Mouse (Mus musculus) brain, adult 2 months (tissue): ENCODE results near the gene Uqcrq.

Source experiments
- DNase-seq: peaks from one replicate; pipeline ENCODE4 v3.0.0; 2011; ENCODE audit warnings: low read depth, low spot score

Uqcrq gene

DNA sequence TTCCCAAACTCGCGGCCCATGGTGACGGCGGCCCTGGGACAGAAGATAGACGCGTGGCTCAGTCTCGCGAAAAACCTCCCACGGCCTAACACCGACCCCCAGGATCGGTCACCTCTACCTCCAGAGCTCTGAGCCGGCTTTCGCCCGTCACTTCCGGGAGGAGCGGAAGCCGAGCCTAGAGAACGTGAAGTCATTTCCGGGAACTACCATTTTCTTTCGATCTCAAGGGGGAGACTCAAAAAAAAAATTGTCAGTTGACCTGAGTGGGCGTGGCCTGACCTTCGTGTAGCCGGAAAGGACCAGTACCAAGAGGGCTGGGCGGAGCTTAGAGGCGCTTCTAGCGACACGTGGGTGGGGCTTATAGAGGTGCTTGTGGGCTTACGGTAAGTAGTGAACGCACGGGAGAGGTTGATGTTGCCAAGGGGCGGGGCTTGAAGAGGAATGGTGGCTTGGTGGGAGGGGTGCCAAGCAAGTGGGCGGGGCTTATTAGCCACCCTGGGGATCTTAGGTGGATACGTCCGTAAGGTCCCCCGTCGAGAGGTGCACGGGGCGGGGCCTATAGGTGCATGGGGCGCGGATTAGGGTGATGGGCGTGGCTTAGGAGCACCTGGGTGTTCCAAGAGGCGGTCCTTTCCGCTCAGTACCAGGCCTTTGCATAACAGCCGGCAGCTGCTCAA lies at the start of gene Uqcrq, which contains the start of gene Gdf9:
Gene Uqcrq (minus strand): TSS at position 162 of the 677 bp plus-strand sequence.
Gene Gdf9 (plus strand): TSS at position 354 of the 677 bp plus-strand sequence.
- peak; percentile 100 for DNase-seq

DNA sequence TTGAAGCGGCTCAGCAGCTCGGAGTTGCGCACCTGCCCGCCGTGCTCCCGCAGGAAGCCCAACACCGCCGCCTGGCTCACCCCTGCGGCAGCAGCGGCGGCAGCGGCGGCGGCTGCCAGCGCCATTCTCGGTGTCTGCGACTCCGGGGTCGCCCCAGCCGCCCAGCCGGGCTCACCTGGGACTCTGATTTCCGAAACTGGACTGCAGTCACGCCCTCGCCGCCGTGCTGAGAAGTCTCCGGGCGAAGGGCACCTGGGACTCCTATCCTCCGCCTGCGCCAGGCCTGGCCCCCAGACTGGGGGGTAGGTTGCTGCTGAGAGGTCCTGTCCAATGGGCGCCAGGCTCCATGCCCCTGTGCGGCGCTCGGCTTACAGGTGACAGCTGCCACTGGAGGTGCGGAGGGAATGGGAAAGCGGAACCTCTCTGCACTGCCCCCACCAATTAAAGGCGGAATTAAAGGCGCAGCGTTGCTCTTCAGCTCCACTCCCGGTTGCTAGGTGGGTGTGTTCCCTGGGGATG lies 49.2 kb upstream of the Uqcrq start, which contains the start of the genes Gm9945 and Sowaha:
Gene Gm9945 (plus strand): TSS at position 384 of the 519 bp plus-strand sequence.
Gene Sowaha (minus strand): TSS at position 492 of the 519 bp plus-strand sequence.
- DNase-seq = peak; percentile 95

GRCm38 (mm10) chr11:53479171-53479782 lies 48.6 kb upstream of the Uqcrq start:
- peak; percentile 71 for DNase-seq

DNA sequence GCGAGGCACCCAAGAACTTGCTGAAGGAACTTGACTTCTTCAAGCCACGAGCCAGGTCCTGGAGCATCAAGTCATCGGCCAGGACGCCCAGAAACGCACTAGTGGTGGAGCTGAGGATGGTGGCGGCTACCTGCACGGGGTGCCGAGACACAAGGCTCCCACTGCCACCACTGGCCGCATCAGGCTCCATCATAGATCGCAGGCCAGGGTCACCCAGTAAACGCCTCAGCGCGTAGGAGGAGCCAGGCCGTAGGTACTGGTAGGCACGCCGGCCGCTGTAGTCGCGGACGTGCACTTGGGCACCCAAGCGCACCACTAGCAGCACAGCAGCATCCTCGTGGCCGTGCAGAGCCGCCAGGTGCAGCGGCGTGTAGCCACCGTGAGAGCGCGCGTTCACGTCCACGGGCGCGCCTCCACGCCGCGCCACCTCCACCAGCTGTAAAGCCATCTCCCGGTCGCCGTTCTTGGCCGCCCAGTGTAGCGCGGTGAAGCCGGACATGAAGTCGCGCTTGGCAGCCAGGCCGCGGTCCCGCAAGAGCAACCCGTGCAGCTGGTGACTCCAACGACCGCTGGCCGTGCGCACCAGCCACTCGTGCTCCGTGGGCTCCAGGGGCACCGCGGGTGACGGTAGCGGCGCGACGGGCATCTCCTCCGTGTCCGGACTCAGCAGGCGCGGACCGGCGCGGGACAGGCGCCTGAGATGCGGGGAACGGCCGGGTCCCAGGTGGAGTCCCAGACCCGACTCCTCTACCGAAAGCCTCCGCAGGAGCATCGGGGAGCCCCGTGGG lies 47.9 kb upstream of the Uqcrq start:
- DNase-seq = peak; percentile 72

GRCm38 (mm10) chr11:53477833-53478232 lies 47.2 kb upstream of the Uqcrq start:
- DNase-seq = no peak

DNA sequence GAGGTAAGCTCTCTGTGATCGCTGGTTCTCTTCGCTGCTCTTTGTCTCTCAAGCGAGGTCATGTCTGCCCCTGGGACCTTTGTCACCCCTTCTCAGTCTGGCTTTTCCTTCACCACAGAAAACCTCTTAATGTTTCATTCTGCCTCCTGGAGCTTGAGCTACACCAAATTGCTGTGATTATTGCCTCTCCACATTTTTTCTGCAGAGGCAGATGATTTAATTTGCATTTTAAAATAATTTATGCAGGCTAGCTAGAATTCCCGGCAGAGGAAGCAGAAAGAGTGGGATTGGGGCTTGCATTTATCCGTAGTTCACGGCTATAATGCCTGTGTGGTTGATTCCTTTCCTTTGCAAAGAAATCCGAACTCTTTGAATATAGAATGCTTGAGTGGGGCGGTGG lies 45.0 kb upstream of the Uqcrq start:
- DNase-seq = peak; percentile 54

DNA sequence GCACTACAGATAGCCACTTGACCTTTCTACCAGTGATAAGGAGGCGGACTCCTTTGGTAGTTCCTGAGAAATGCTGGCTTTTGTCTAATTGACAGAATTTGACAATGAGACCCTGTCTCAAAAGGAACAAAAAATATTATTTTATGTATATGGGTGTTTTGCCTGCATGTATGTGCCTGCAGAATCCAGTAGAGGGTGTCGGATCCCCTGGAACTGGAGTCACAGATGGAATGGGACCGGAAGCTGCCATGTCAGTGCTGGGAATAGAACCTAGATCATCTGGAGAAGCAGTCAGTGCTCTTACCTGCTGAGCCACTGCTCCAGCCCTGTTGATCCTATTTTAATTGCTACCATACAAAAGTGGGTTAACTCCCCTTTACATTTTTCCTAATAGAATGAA lies 42.1 kb upstream of the Uqcrq start:
- DNase-seq = peak; percentile 55

- peak; percentile 98 for DNase-seq
Measured at GRCm38 (mm10) chr11:53469968-53470695, 39.5 kb upstream of the Uqcrq start, which contains the start of gene Gm9837. TSS of gene Gm9837 (minus strand) at chr11:53470479.

DNA sequence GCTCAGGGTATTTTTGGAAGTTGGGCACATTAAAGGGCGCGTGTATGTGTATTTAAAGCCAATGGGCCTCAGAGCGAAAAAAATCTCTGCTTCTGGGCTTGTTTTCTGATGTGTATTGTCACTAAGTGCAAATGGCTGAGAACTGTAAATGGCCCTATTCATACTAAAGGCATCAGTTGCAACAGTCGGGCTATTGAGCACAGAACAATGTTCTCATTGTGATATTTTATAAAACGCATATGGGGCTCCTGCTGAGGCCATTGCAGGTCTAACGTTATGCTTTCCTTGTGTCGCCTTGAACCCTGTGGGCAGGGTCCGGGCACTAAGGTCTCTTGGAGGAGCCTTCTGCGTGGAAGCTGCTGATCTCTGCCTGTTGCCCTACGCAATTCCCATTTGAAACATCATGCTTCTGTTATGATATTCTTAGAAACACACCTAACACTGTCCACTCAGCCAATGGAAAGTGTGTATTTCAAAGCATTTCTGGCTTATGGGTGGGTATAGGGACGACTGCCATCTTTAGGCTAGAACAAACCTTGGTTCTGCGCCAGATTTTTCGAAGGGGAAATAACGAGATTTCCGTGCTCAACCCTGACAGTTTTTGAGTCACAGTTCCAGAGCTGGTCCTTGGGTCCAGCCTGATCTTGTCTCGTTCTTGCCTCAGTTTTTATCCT lies 38.8 kb upstream of the Uqcrq start:
- DNase-seq = peak; percentile 79

- peak; percentile 96 for DNase-seq
Measured at GRCm38 (mm10) chr11:53466231-53466971, 35.8 kb upstream of the Uqcrq start.

DNA sequence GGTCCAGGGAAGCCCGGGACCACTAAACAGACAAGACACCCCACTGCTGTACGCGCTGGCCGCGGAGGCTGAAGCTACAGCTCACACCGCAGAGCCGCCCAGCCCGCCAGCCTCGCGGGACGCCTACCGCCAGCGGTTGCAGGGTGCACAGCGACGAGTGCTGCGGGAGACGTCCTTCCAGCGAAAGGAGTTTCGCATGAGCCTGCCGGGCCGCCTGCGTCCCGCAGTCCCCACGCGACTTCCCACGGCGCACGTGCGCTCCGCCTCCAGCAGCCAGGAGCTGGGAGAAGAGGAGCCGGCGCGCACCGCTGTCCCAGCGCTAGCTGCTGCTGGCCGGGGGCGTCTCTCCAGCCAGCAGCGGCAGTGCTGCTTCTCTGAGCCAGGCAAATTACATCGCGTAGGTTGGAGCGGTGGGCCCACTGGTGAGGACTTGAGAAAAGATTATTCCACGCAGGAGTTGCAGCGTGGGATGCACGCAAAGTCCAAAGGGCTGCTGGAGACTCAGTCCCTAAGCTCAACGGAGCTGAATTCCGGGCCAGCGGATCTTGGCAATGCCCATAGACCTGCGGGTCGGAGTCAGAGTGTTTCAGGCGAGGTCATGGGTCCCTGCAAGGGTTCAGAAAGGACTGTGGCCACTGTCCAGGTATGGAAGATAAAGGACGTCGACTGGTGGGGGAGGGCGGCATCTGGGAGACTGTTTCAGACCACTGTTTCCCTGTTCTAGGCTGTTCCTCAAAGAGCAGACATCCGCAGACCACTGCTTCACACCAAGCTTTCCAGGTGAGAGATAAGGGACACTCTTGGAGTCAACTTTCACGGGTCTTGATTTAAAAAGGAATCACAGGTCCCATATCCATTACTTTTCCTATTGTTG lies 33.2 kb upstream of the Uqcrq start:
- peak; percentile 75 for DNase-seq

DNA sequence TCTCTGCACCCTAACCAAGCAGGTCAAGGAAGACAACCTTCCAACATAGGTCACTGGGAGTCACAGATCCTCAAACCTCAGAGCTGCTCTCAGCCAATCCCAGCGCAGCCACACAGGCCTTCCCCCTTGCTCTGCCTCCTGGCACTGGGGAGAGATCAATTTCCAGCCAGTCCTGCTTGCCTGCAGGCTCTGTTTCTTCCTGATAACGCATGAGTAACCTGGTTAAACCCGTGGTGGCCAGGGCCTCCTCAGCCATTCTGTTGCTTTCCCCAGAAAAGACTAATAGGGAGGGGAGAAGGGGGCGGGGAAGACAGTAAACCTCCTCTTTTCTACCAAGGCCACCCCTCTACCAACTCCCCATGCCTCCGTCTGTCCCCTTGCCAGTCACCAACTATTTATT lies 31.1 kb upstream of the Uqcrq start:
- DNase-seq = no peak

GRCm38 (mm10) chr11:53460192-53460591 lies 29.6 kb upstream of the Uqcrq start:
- DNase-seq = no peak

- no peak for DNase-seq
Measured at GRCm38 (mm10) chr11:53458996-53459395, 28.4 kb upstream of the Uqcrq start.

DNA sequence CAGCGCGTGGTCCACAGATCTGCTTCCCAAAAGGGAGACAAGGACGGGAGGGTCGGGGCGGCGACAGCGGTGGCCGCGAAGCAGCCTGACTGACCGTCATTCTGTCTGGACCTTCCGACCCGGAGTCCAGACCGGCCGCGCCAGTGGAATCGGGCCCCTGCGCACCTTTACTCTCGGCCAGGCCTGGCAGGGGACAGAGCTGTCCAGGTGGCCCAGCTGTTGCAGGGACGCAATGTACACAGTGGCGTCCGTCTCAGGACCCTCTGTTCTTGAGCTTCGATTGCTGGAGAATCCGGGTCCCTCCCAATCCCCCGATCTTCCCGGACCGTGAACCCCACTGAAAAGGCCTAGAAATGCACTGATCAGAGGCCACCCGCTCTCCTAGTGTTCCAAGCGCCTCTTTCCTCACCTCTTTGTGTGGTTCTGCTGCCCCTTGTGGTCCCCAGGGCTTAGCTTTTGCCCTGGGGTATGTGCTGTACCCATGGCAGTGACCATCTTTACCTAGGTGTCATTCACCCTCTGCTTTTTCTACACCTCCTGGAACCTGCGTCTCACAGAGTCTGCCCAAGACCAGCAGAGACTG lies 26.8 kb upstream of the Uqcrq start:
- DNase-seq = no peak

DNA sequence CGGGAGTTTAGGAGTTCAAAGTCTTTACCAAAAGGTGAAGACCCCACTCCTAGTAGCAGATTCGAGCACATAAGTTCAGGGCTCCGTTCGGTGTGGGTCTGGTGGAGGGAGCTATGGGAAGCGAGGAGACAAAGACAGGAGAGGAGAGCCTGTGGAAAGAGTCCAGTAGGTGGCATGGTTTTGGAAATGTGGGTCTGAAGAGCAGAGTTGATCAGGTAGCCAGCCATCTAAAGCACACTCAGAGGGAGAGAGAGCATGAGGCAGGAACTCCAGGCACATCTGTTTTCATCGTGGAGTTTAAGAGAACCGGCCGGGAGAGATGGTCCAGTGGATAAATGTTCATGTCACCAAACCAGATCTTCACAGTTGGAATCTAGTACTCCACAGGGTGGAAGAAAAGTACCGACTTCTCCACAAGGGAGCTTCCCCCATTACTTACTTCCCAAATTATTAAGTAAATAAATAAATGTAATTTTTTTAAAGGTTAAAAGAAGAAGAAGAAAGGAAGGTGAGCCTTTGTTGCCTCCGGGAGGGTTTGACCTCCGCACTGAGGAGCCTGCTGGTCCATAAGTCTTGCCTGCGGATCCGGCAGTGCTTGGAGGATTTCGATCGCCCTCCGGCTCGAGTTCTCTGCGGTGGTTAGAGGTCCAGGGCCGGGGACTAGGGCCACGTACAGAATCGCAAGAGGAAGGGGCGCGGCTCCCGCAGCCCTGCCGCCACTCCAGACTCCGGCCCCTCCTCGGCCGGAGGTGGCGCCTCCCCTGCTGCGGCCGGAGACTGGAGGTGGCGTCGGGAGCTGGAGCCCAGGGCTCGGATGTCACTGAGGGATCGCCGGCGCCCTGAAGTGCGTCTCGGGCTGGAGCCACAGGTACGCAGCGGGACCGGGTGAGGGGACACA lies 26.1 kb upstream of the Uqcrq start, which contains the start of the genes Gm10447 and Shroom1:
Gene Gm10447 (minus strand): TSS at position 637 of the 898 bp plus-strand sequence.
Gene Shroom1 (plus strand): TSS at position 732 of the 898 bp plus-strand sequence.
- DNase-seq = peak; percentile 78

- DNase-seq = no peak
Measured at GRCm38 (mm10) chr11:53453031-53453430, 22.4 kb upstream of the Uqcrq start.
